Comparison of ENCODE assay signal across 13 mouse cellular contexts in the genomic region with DNA sequence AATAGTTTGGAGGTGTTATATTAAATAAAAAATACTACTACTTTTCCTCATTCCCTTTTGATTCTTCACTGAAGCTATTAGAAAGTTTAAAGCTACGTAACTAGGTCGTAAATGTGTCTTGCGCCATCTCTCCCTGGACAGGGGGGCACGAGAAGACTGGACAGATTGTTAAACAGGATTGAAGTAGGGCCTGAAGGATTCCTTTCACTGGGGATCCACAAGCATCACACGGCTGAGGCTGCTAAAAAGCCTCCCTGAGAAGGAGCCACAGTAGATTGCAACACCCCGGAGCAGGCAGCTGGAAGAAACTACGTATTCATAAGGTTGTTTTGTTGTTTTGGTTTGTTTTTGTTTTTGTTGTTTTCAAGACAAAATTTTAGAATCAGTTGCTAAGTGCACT.
"Had no signal": no experiment of that assay in that cellular context is flagged by ENCODE, and none has a peak within 500 bp of the region (broad histone marks: within the 10 kb centered on the region; RNA-seq: fewer than 3 reads in every experiment).

No protein-coding gene starts in this region.

- H3K4me1 ChIP-seq: kidney, embryonic 15.5 days; liver, embryonic 15.5 days; midbrain, embryonic 13.5 days had no signal

- ATAC-seq: intestine, embryonic 16.5 days; midbrain, embryonic 13.5 days had no signal

- H3K9me3 ChIP-seq: kidney, embryonic 15.5 days; liver, embryonic 15.5 days; midbrain, embryonic 13.5 days had no signal

- H3K36me3 ChIP-seq: kidney, embryonic 15.5 days; liver, embryonic 15.5 days; midbrain, embryonic 13.5 days had no signal

- H3K27ac ChIP-seq: kidney, embryonic 15.5 days; left cerebral cortex, adult 2 months; liver, embryonic 15.5 days; midbrain, embryonic 13.5 days had no signal

- H3K9ac ChIP-seq: kidney, embryonic 15.5 days; liver, embryonic 15.5 days; midbrain, embryonic 13.5 days had no signal

- H3K27me3 ChIP-seq: kidney, embryonic 15.5 days; liver, embryonic 15.5 days; midbrain, embryonic 13.5 days had no signal

- H3K4me2 ChIP-seq: kidney, embryonic 15.5 days; liver, embryonic 11.5 days; liver, embryonic 15.5 days; midbrain, embryonic 13.5 days had no signal

- H3K4me3 ChIP-seq: kidney, embryonic 15.5 days; left cerebral cortex, adult 2 months; liver, embryonic 15.5 days; midbrain, embryonic 13.5 days had no signal

- DNase-seq: kidney, adult 2 months; kidney, postnatal 14 days; lung, adult 2 months; lung, postnatal 36 days; right cerebral cortex, postnatal 14 days; thymus, adult 18-20 months; thymus, postnatal 14 days had no signal
